Mouse (Mus musculus) bone marrow, adult 2 months (tissue): ENCODE results near the gene Il18rap. TPM values are rescaled to one million over a fixed set of nuclear protein-coding genes. Genes with fewer than 3 reads are reported as not detected.

Experiments
- H3K27ac ChIP-seq: fragments of 200-500 bp; 2 replicates; pipeline ENCODE4 v1.5.1; 2012; ENCODE audit warnings: low read depth, mild to moderate bottlenecking, control low read depth, inconsistent platforms, low read length; ENCODE audit not compliant: control insufficient read depth, poor library complexity, insufficient read depth
- H3K4me1 ChIP-seq: fragments of 200-500 bp; 2 replicates; pipeline ENCODE4 v1.6.1; 2011; ENCODE audit warnings: low read length; ENCODE audit not compliant: control insufficient read depth, insufficient read depth
- H3K4me3 ChIP-seq: fragments of 200-500 bp; replicated peaks from 2 replicates; pipeline ENCODE3; 2011; ENCODE audit warnings: mild to moderate bottlenecking, low read depth, low read length, control low read depth; ENCODE audit not compliant: control insufficient read depth
- CTCF ChIP-seq: fragments of 200-500 bp; IDR thresholded peaks from 2 replicates; pipeline ENCODE4 v1.5.1; 2011; ENCODE audit warnings: low read length, control low read depth; ENCODE audit not compliant: control insufficient read depth, insufficient read depth
- POLR2A ChIP-seq: fragments of 200-500 bp; IDR thresholded peaks from 2 replicates; pipeline ENCODE4 v1.6.1; 2011; ENCODE audit warnings: low read depth, mild to moderate bottlenecking, control low read depth, low read length, borderline replicate concordance; ENCODE audit not compliant: control insufficient read depth
- WGBS: fragments of 180-500 bp; shearing (Covaris S2); methylation state at CpG from one replicate; pipeline ENCODE4 v1.1.7; 2018; 5-methylcytosine and 5-hydroxymethylcytosine counted together
- polyA plus RNA-seq: library from polyadenylated mRNA; stranded (reverse); fragments of >200 nt; gene quantifications from 2 replicates; pipeline ENCODE4 v1.2.4, GENCODE M21; 2011; ENCODE audit warnings: low replicate concordance; ENCODE audit not compliant: missing spikeins, insufficient read depth, insufficient read length

Gene Il18rap
- polyA plus RNA-seq, 1 experiment: 36.3 TPM

GRCm38 (mm10) chr1:40474336-40474735 is 40.8 kb upstream of the Il18rap start:
- H3K27ac ChIP-seq: no peak overlapping the region
- TF ChIP-seq POLR2A (no peak), CTCF (no peak)
- peaks cover 1% of the 10 kb centered on the region; the same call in 1 of the 2 replicates for H3K4me1 ChIP-seq
- no peak overlapping the region for H3K4me3 ChIP-seq
- WGBS: 65% methylated on average over 5 of the region's 5 CpGs

DNA sequence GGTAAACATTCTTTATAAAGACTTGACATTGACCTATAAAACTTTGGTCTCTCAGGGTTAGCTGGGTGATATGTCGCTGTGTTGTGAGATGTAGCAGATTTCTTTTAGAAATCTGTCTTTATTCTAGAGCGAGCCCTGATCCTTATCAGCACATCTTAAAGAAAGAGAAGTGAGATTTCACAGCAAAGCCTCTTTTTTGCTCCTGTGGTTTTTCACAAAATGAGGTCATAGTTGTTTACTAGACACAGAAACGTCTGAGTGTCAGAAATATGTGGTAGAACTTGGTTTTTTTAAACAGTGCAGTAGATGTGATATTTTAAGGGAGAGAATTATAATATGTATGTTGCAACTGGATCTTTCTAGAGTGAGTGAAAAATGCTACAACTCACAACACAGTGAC is 39.5 kb upstream of the Il18rap start:
- Histone ChIP-seq H3K4me3 (no peak overlapping the region), H3K27ac (no peak overlapping the region), H3K4me1 (no peaks in the 10 kb centered on the region; the same call in 1 of the 2 replicates)
- no peak for TF ChIP-seq CTCF
- TF ChIP-seq POLR2A: no peak
- 2% methylated on average over 3 of the region's 3 CpGs for WGBS

- WGBS: 39% methylated on average over 4 of the region's 4 CpGs
- Histone ChIP-seq H3K27ac (no peak overlapping the region), H3K4me1 (no peaks in the 10 kb centered on the region; the same call in 1 of the 2 replicates), H3K4me3 (no peak overlapping the region)
- no peak for TF ChIP-seq POLR2A
- no peak for TF ChIP-seq CTCF
Measured at GRCm38 (mm10) chr1:40476756-40477155, 38.4 kb upstream of the Il18rap start.

DNA sequence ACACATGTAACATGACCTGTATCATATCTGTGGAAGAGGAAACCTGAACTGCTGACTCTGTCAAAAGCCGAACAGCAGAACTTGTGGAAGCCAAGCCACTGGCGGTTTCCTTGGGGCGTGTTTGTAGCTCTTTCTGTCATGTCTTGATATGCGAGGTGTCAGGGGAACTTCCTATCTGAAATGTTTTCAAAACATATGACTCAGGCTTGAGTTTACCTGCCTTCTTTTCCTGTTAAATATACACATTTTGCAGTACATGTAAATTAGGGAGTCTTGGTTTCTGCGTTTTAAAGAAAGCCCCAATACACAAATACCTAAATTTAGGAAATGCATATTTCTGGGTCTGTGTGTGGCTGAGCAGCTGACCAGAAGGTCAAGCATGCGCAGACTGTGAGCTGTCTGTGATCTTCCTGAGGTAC is 35.6 kb upstream of the Il18rap start:
- no peak overlapping the region for H3K27ac ChIP-seq

DNA sequence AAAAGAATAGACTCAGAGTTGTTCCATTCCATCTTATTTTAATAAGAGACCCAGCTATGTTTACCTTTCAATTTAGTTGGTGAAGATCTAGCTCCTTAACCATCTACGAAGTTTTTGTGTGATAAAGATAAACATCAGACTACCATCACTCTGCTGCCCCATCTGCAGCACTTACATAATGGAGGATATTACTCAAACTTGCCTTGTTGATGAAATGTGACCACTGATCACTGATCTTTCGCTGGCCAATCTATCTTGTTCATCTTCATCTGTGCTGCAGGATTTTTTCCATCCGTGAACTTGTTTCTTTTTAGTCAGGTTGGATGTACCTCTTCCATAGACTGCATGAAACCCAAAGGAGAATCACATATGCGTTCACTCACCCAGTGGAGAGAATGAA is 20.6 kb upstream of the Il18rap start:
- no peak overlapping the region for H3K27ac ChIP-seq
- no peak for TF ChIP-seq CTCF
- H3K4me1 ChIP-seq: peaks cover 3% of the 10 kb centered on the region
- H3K4me3 ChIP-seq: no peak overlapping the region
- 53% methylated on average over 4 of the region's 4 CpGs for WGBS

More for the DNA sequence above, 35.6 kb upstream of the Il18rap start:
- WGBS: 6% methylated on average over 6 of the region's 6 CpGs
- TF ChIP-seq CTCF (no peak), POLR2A (no peak)
- H3K4me1 ChIP-seq: no peaks in the 10 kb centered on the region; the same call in 1 of the 2 replicates
- no peak overlapping the region for H3K4me3 ChIP-seq

DNA sequence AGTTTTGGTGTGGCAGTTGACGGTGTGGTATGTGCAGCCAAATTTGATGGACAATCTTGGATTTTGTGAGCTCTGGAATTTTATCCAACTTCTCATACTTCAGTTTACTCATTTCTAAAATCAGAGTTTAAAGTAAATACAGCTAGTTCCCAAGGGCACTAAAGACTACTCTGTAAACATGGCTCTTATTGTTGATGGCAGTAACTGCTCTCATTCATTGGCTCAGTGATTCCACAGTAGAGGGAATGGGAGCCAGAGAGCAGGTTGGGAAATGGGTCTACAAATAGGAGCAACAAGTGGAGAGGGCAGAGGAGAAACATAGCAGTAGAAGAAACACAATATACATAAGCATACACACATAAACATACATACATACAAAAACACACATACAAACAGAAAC is 15.5 kb upstream of the Il18rap start:
- 88% methylated on average over 1 of the region's 1 CpGs for WGBS

DNA sequence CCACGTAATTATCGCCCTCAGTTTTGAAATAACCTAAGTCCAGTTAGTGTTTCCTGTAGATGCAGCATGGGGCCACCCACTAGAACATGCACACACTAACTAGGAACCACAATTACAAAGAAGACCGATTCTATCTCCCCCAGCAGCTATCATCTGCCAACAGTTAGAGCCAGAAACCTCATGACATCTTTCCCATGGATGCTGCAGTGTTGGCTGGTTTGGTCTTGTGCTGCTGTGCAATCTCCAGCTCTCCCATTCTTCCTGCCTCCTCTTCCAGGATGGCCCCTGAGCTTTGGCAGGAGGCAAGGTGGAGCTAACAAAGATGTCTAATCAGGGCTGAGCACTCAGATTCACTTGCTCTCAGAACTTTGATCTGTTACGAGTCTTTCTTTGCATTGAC is 14.0 kb upstream of the Il18rap start:
- no peak overlapping the region for H3K4me3 ChIP-seq
- peak overlapping the region; percentile 67 for H3K27ac ChIP-seq
- WGBS: 20% methylated on average over 4 of the region's 4 CpGs
- peaks cover 2% of the 10 kb centered on the region; the same call in 1 of the 2 replicates for H3K4me1 ChIP-seq
- no peak for TF ChIP-seq POLR2A
- TF ChIP-seq CTCF: no peak

More for the DNA sequence above, 15.5 kb upstream of the Il18rap start:
- Histone ChIP-seq H3K27ac (no peak overlapping the region), H3K4me3 (no peak overlapping the region), H3K4me1 (peaks cover 2% of the 10 kb centered on the region; the same call in 1 of the 2 replicates)
- TF ChIP-seq CTCF: no peak
- no peak for TF ChIP-seq POLR2A

DNA sequence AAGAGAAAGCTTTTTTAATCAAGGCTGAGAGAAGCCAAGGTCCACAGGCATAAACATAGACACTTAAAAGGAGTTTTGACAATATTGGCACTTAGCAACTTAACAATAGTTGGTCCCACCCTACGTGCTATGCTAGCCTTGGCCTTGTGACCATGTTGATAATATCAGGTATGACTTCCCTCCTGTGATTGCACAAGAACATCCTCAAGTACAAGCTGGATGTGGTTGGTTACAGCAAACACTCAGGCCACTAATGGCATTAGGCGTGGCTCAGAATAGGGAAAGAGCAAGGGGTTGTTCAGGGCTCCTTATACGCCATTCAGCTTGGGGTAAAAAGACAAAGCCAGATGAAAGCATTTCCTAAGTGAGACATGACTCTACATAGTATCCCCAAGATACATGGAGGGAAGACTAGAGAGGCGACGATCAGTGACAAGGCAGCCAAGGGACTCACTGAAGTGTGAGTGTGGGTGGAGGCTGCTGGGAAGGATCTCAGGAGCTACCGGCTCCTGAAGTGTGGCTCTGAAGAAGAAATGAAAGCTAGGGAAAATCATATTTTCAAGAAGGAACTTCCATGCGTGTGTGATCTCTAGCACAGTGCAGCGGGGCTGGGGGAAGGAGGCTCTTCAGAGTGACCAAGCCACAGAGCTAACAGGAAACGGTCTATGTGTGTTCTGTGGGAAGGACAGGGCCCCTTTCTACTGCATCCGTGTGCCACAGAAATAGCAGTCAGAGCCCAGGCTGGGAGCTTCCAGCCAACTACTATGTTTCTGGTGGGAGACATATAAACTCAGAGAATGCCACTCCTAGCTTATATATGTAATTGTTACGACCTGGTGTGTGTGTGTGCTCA is 13.4 kb upstream of the Il18rap start:
- WGBS: 12% methylated on average over 11 of the region's 11 CpGs
- TF ChIP-seq CTCF (no peak), POLR2A (no peak)
- peaks cover 2% of the 10 kb centered on the region; the same call in 1 of the 2 replicates for H3K4me1 ChIP-seq
- peak overlapping the region; percentile 32 for H3K4me3 ChIP-seq
- peak overlapping the region; percentile 87 for H3K27ac ChIP-seq

- Histone ChIP-seq H3K4me1 (peaks cover 2% of the 10 kb centered on the region; the same call in 1 of the 2 replicates), H3K27ac (no peak overlapping the region), H3K4me3 (no peak overlapping the region)
- no peak for TF ChIP-seq POLR2A
- no peak for TF ChIP-seq CTCF
- 22% methylated on average over 5 of the region's 5 CpGs for WGBS
Measured at GRCm38 (mm10) chr1:40504548-40504947, 10.6 kb upstream of the Il18rap start.
